ENCODE assay signal across 8 mouse cellular contexts in the genomic region with DNA sequence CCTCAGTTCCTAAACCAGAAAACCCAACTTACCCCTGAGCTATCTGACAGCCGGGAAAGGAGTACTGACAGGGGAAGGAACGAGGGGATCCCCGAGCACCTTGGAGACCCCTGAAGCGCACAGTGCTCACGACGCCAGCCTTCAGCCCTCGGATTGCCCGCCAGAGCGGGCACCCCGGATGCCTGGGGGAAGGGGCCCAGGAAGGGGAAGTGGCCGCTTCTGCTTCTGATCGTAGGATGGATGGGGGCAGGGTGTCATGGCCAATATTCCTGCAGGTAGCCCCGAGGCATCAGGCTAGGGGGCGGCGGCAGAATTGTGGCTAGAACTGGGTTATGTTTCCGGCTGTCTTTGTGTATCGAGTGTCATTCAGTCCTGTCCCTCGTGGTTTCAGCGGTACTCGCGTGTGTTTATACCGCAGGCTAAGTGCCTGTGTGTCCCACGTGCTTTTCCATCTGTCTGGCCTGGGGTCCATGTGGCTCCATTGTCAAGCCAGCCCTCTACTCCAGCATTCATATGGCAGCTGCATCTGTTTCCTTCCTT. TPM values are rescaled to one million over a fixed set of nuclear protein-coding genes. Genes with fewer than 3 reads are reported as not detected.
DNase-seq lines count a peak whose midpoint lies in the region; ATAC-seq and TF ChIP-seq lines count a peak whose summit lies in the region.

No protein-coding gene starts in this region.

- H3K4me1 ChIP-seq in CH12.LX (ENCODE audit: control insufficient read depth in 1 of 2, insufficient read depth in 2 of 2) = peaks cover 23 to 37% of the 10 kb centered on the region in 2 experiments
- no peaks in the 10 kb centered on the region for H3K4me1 ChIP-seq in embryonic fibroblast, embryonic 13.5 days (ENCODE audit: control insufficient read depth, insufficient read depth, low read length)
- H3K4me1 ChIP-seq in intestine, embryonic 14.5 days (replicated peaks; ENCODE audit: control insufficient read depth, insufficient read depth, low read length) = peaks cover 6% of the 10 kb centered on the region; the same call in 1 of the 2 replicates
- H3K4me1 ChIP-seq in small intestine, adult 2 months (ENCODE audit: control insufficient read depth, insufficient read depth, insufficient read length, low read length) = peaks cover 5% of the 10 kb centered on the region; the same call in 1 of the 2 replicates

- H3K79me2 ChIP-seq in CH12.LX (replicated peaks; ENCODE audit: control insufficient read depth, extremely low read depth, insufficient read depth, poor library complexity, severe bottlenecking) = peaks cover 17% of the 10 kb centered on the region

- peak overlapping the region; percentile 71 for H3K27ac ChIP-seq in gastrocnemius, adult 2 months
- H3K27ac ChIP-seq in CH12.LX (ENCODE audit: insufficient read depth, low read depth) = peak overlapping the region; percentile 16; the same call in 1 of the 2 replicates
- H3K27ac ChIP-seq in embryonic fibroblast, embryonic 13.5 days (ENCODE audit: insufficient read depth, low read length) = no peak overlapping the region
- H3K27ac ChIP-seq in intestine, embryonic 14.5 days (ENCODE audit: low read depth) = no peak overlapping the region
- H3K27ac ChIP-seq in small intestine, adult 2 months (ENCODE audit: insufficient read depth, low read depth, low read length) = no peak overlapping the region

- dilution Hi-C loops in CH12.LX (cut with MboI; ENCODE audit: extremely low pct_ligation_motif_present, extremely low pct_unique_long_range_greater_than_20kb, low sequenced_read_pairs) = no loop called here

- peaks cover 68 to 85% of the 10 kb centered on the region in 2 experiments for H3K36me3 ChIP-seq in CH12.LX (replicated peaks in 1 of 2; ENCODE audit: control insufficient read depth in 1 of 2, insufficient read depth in 1 of 2, low read length in 1 of 2)
- H3K36me3 ChIP-seq in intestine, embryonic 14.5 days (ENCODE audit: control insufficient read depth, insufficient read depth, low read length) = peaks cover 46% of the 10 kb centered on the region
- H3K36me3 ChIP-seq in small intestine, adult 2 months (ENCODE audit: control insufficient read depth, insufficient read depth, low read length) = peaks cover 56% of the 10 kb centered on the region

- intact Hi-C loops in gastrocnemius, adult 2 months (cut with DNase I) = no loop called here

- no peak; the same call in 1 of the 2 replicates for TF ChIP-seq POLR2A in CH12.LX (IDR thresholded peaks at IDR 0.05; ENCODE audit: low read depth, low read length)
- TF ChIP-seq POLR2A in embryonic fibroblast, embryonic 13.5 days (IDR thresholded peaks at IDR 0.05; ENCODE audit: low read depth, low read length) = no peak
- no peak for TF ChIP-seq POLR2A in small intestine, adult 2 months (IDR thresholded peaks at IDR 0.05; ENCODE audit: low read depth, low read length)

- DNase-seq in gastrocnemius, adult 2 months = peak; percentile 28
- DNase-seq in gastrocnemius, adult 18-20 months (ENCODE audit: low spot score) = no peak
- peak; percentile 50 for DNase-seq in CH12.LX (ENCODE audit: extremely low read depth)
- peak; percentile 65 for DNase-seq in intestine, embryonic 14.5 days (ENCODE audit: low spot score)
- DNase-seq in lung, postnatal 36 days = peak; percentile 50
- no peak for DNase-seq in frontal cortex, postnatal 10 days (ENCODE audit: low spot score in 2 of 2)

- in situ Hi-C loops in CH12.LX (cut with MboI; ENCODE audit: low pct_ligation_motif_present, low pct_unique_long_range_greater_than_20kb, low sequenced_read_pairs) = no loop called here

- no peak for TF ChIP-seq RAD21 in CH12.LX (IDR thresholded peaks at IDR 0.05; ENCODE audit: low read depth, low read length)

- 2% methylated on average over 23 of the region's 23 CpGs for WGBS in intestine, embryonic 14.5 days
- WGBS in small intestine, adult 2 months = under 1% methylated on average over 23 of the region's 23 CpGs

- H3K4me2 ChIP-seq in CH12.LX (ENCODE audit: insufficient read depth, low read depth, poor library complexity, severe bottlenecking) = peak overlapping the region; percentile 64
- peak overlapping the region; percentile 93 for H3K4me2 ChIP-seq in intestine, embryonic 14.5 days (ENCODE audit: low read length)

- ATAC-seq in intestine, embryonic 14.5 days (replicated peaks; ENCODE audit: low FRiP score, low TSS enrichment, low read depth) = peak; percentile 44; the same call in 1 of the 2 replicates

- H3K4me3 ChIP-seq in gastrocnemius, adult 2 months = peak overlapping the region; percentile 77
- peak overlapping the region; percentile 73 to 82 (median 80) for H3K4me3 ChIP-seq in CH12.LX (replicated peaks in 1 of 3; ENCODE audit: low read depth in 2 of 3, low read length in 2 of 3, poor library complexity in 1 of 3)
- H3K4me3 ChIP-seq in embryonic fibroblast, embryonic 13.5 days (ENCODE audit: insufficient read depth, low read length) = peak overlapping the region; percentile 67
- peak overlapping the region; percentile 56 for H3K4me3 ChIP-seq in intestine, embryonic 14.5 days (ENCODE audit: low read depth, low read length)
- peak overlapping the region; percentile 89 for H3K4me3 ChIP-seq in small intestine, adult 2 months (ENCODE audit: low read depth, low read length)

- no peaks in the 10 kb centered on the region for H3K27me3 ChIP-seq in CH12.LX (replicated peaks)
- no peaks in the 10 kb centered on the region for H3K27me3 ChIP-seq in intestine, embryonic 14.5 days (replicated peaks; ENCODE audit: control insufficient read depth, insufficient read depth, low read length)
- no peaks in the 10 kb centered on the region for H3K27me3 ChIP-seq in small intestine, adult 2 months (ENCODE audit: control insufficient read depth, insufficient read depth, low read length)

- peak overlapping the region; percentile 96 for H3K9ac ChIP-seq in CH12.LX (ENCODE audit: insufficient read depth, low read depth)
- peak overlapping the region; percentile 64 for H3K9ac ChIP-seq in intestine, embryonic 14.5 days (ENCODE audit: low read length)

- TF ChIP-seq EP300 in CH12.LX (IDR thresholded peaks at IDR 0.05; ENCODE audit: low read length) = no peak

- TF ChIP-seq CTCF in gastrocnemius, adult 2 months (IDR thresholded peaks at IDR 0.05) = no peak
- no peak for TF ChIP-seq CTCF in CH12.LX (conservative IDR thresholded peaks at IDR 0.05 in 1 of 2, IDR thresholded peaks at IDR 0.05 in 1 of 2; ENCODE audit: low read depth in 2 of 2, low read length in 2 of 2)
- no peak for TF ChIP-seq CTCF in embryonic fibroblast, embryonic 13.5 days (IDR thresholded peaks at IDR 0.05; ENCODE audit: borderline replicate concordance, insufficient read depth, low read length)
- TF ChIP-seq CTCF in small intestine, adult 2 months (IDR thresholded peaks at IDR 0.05; ENCODE audit: extremely low read depth, insufficient read length, insufficient replicate concordance, low read depth, low read length) = no peak

- peaks cover 5% of the 10 kb centered on the region for H3K9me3 ChIP-seq in CH12.LX (replicated peaks; ENCODE audit: low read length)
- H3K9me3 ChIP-seq in intestine, embryonic 14.5 days (ENCODE audit: control insufficient read depth, low read length) = no peaks in the 10 kb centered on the region

RNA-seq across cellular contexts. Expression of a gene that starts 0.5 kb away (rescaled TPM):
- total RNA-seq in gastrocnemius, adult 2 months (2021) = 1 to 10 TPM; 3.8 to 5.3 TPM
- total RNA-seq in gastrocnemius, adult 18-20 months (2021) = 1 to 10 TPM; 3.5 to 3.8 TPM
- 48.1 and 49.2 TPM in 2 replicates for total RNA-seq in CH12.LX (2012; rRNA removed)
- 22.2 and 25.4 TPM in 2 replicates for total RNA-seq in CH12.LX (2014; rRNA removed)
- 54.3 and 81.8 TPM in 2 replicates for polyA plus RNA-seq in CH12.LX (2012; ENCODE audit: insufficient read length, low read depth)
- 13.5 and 15.9 TPM in 2 replicates for polyA plus RNA-seq in embryonic fibroblast, embryonic 13.5 days (2011; ENCODE audit: insufficient read length, low read depth, missing spikeins)
- 10.4 and 12.3 TPM in 2 replicates for polyA plus RNA-seq in intestine, embryonic 14.5 days (2014; fragmentation: Nextera tagmentation; extraction: Ambion mirVana)
- polyA plus RNA-seq in small intestine, adult 2 months (2012; rRNA removed) = 36.8 and 58.3 TPM in 2 replicates

RNA-seq across cellular contexts. Expression of a gene that starts 13.3 kb away (rescaled TPM):
- total RNA-seq in gastrocnemius, adult 2 months (2021) = under 1 TPM in 1 of 2 experiments, not detected in 1; 0.14 TPM
- total RNA-seq in gastrocnemius, adult 18-20 months (2021) = under 1 TPM; 0.05 to 0.07 TPM
- total RNA-seq in CH12.LX (2012; rRNA removed) (1.1 and 1.2 TPM in 2 replicates), CH12.LX (2014; rRNA removed) (0.74 and 0.82 TPM in 2 replicates)
- 2.5 and 3.0 TPM in 2 replicates for polyA plus RNA-seq in CH12.LX (2012; ENCODE audit: insufficient read length, low read depth)
- 2.9 and 4.0 TPM in 2 replicates for polyA plus RNA-seq in embryonic fibroblast, embryonic 13.5 days (2011; ENCODE audit: insufficient read length, low read depth, missing spikeins)
- polyA plus RNA-seq in intestine, embryonic 14.5 days (2014; fragmentation: Nextera tagmentation; extraction: Ambion mirVana) = 1.0 and 1.2 TPM in 2 replicates
- polyA plus RNA-seq in small intestine, adult 2 months (2012; rRNA removed) = 2.0 and 2.2 TPM in 2 replicates

RNA-seq across cellular contexts. Expression of a gene that starts 18.0 kb away (rescaled TPM):
- 10 to 100 TPM; 15.6 to 17.1 TPM for total RNA-seq in gastrocnemius, adult 2 months (2021)
- total RNA-seq in gastrocnemius, adult 18-20 months (2021) = 10 to 100 TPM; 14.1 to 14.4 TPM
- 14.3 and 15.4 TPM in 2 replicates for total RNA-seq in CH12.LX (2012; rRNA removed)
- total RNA-seq in CH12.LX (2014; rRNA removed) = 14.8 and 16.0 TPM in 2 replicates
- 14.4 and 15.6 TPM in 2 replicates for polyA plus RNA-seq in CH12.LX (2012; ENCODE audit: insufficient read length, low read depth)
- polyA plus RNA-seq in embryonic fibroblast, embryonic 13.5 days (2011; ENCODE audit: insufficient read length, low read depth, missing spikeins) = 22.9 and 31.2 TPM in 2 replicates
- polyA plus RNA-seq in intestine, embryonic 14.5 days (2014; fragmentation: Nextera tagmentation; extraction: Ambion mirVana) = 27.4 and 27.5 TPM in 2 replicates
- polyA plus RNA-seq in small intestine, adult 2 months (2012; rRNA removed) = 2.2 and 3.7 TPM in 2 replicates

RNA-seq across cellular contexts. Expression of a gene that starts 18.0 kb away (rescaled TPM):
- 10 to 100 TPM in 1 of 2 experiments, 1 to 10 TPM in 1; 9.9 to 10.4 TPM for total RNA-seq in gastrocnemius, adult 2 months (2021)
- total RNA-seq in gastrocnemius, adult 18-20 months (2021) = 1 to 10 TPM; 8.4 to 9.4 TPM
- total RNA-seq in CH12.LX (2012; rRNA removed) (53.3 and 58.4 TPM in 2 replicates), CH12.LX (2014; rRNA removed) (36.6 and 36.8 TPM in 2 replicates)
- polyA plus RNA-seq in CH12.LX (2012; ENCODE audit: insufficient read length, low read depth) = 46.9 and 51.0 TPM in 2 replicates
- polyA plus RNA-seq in embryonic fibroblast, embryonic 13.5 days (2011; ENCODE audit: insufficient read length, low read depth, missing spikeins) = 27.1 and 28.0 TPM in 2 replicates
- polyA plus RNA-seq in intestine, embryonic 14.5 days (2014; fragmentation: Nextera tagmentation; extraction: Ambion mirVana) = 52.6 and 55.9 TPM in 2 replicates
- 64.3 and 102 TPM in 2 replicates for polyA plus RNA-seq in small intestine, adult 2 months (2012; rRNA removed)

RNA-seq across cellular contexts. Expression of a gene that starts 23.4 kb away (rescaled TPM):
- total RNA-seq in gastrocnemius, adult 2 months (2021) = not detected
- not detected for total RNA-seq in gastrocnemius, adult 18-20 months (2021)
- total RNA-seq in CH12.LX (2012; rRNA removed) = 3.1 and 5.9 TPM in 2 replicates
- total RNA-seq in CH12.LX (2014; rRNA removed) = 1.0 and 1.5 TPM in 2 replicates
- polyA plus RNA-seq in CH12.LX (2012; ENCODE audit: insufficient read length, low read depth) = 2.4 and 3.5 TPM in 2 replicates
- 2.5 and 3.6 TPM in 2 replicates for polyA plus RNA-seq in embryonic fibroblast, embryonic 13.5 days (2011; ENCODE audit: insufficient read length, low read depth, missing spikeins)
- polyA plus RNA-seq in intestine, embryonic 14.5 days (2014; fragmentation: Nextera tagmentation; extraction: Ambion mirVana) = 5.7 and 6.3 TPM in 2 replicates
- 2.1 and 9.1 TPM in 2 replicates for polyA plus RNA-seq in small intestine, adult 2 months (2012; rRNA removed)

Comparison
In these comparisons a context has a peak if more than half of its experiments do, and no peak if none do; other contexts are left out.
1. DNase-seq: peak in gastrocnemius, adult 2 months (single experiment), CH12.LX (single experiment), intestine, embryonic 14.5 days (single experiment) and lung, postnatal 36 days (single experiment); none in gastrocnemius, adult 18-20 months (single experiment) and frontal cortex, postnatal 10 days (0 of 2).
2. H3K27ac ChIP-seq: peak in gastrocnemius, adult 2 months (single experiment) and CH12.LX (single experiment); none in embryonic fibroblast, embryonic 13.5 days (single experiment), intestine, embryonic 14.5 days (single experiment) and small intestine, adult 2 months (single experiment).
3. Peak in every context shown above with its lines, with median percentiles within 50 percentile points of each other: H3K4me3 ChIP-seq.